Mouse (Mus musculus): ENCODE measurements around the gene Smim15. TPM values are rescaled to one million over a fixed set of nuclear protein-coding genes. Genes with fewer than 3 reads are reported as not detected.

Smim15 gene
- polyA plus RNA-seq, 1 experiment from 2014 or later: 42.9 TPM

DNA sequence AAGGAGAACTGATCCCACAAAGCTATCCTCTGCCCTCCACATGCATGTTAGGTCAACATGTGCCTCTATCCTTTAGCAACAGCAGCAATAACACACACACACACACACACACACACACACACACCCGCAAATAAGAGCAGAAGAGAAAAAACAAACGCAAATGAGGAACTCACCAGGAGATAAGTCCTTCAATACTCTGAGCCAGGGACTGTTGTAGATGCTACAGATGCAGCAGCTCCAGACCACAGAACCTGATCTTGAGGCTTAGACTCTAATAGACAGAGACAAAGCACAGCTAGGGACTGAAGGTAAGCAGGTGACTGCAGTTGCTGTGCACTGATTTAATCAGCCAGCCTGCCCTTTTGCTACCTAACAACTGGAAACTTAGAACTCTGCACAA lies 21.8 kb downstream of the Smim15 start:
- Histone ChIP-seq H3K4me1 (replicated peaks) (peaks cover 11% of the 10 kb centered on the region), H3K27ac (no peak overlapping the region), H3K9me3 (no peaks in the 10 kb centered on the region), H3K9ac (no peak overlapping the region), H3K27me3 (no peaks in the 10 kb centered on the region), H3K4me3 (no peak overlapping the region), H3K4me2 (no peak overlapping the region), H3K36me3 (no peaks in the 10 kb centered on the region)
- ATAC-seq (ENCODE audit: low FRiP score): no peak
- 79% methylated on average over 2 of the region's 2 CpGs for WGBS

DNA sequence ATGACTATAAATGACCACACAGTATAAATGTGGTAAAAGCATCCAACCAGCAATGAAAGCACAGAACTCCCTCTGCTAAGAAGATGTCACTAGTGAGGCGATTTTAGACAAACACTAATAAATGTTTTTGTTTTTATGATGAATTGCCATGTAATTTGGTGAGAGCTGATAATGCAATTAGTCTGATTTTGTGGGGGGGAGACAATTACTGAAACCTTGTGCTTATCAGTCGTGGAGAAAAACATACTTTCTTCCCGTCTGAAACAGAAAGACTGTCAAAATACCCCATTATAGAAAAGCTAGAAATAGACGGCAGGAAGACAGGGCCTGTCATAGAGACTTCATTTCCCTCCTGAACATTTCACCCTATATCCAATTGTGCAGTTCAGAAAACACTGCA lies 24.9 kb downstream of the Smim15 start:
- no peak overlapping the region for H3K4me3 ChIP-seq
- no peak for ATAC-seq (ENCODE audit: low FRiP score)
- no peaks in the 10 kb centered on the region for H3K4me1 ChIP-seq (replicated peaks)
- H3K9me3 ChIP-seq: no peaks in the 10 kb centered on the region
- no peak overlapping the region for H3K27ac ChIP-seq
- 74% methylated on average over 4 of the region's 4 CpGs for WGBS
- no peaks in the 10 kb centered on the region for H3K36me3 ChIP-seq
- no peaks in the 10 kb centered on the region for H3K27me3 ChIP-seq
- no peak overlapping the region for H3K9ac ChIP-seq
- H3K4me2 ChIP-seq: no peak overlapping the region

DNA sequence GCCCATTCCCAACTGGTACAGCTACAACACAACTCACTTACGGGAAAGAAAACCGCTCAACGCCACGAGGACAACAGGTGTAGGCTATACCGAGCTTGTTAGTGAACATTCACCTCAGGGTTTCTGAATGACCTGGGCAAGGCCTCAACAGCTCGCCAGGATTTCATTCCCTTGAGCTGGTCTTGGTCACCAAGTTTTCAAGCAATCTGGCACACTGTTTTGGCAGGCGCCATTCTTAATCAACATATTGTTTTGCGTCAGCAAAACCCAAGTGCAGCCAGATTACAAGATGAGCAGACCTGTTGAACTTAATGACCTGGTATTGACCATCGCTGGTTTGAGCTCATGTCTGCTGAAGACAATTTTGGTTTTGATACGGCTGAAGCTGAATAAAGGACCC lies 25.9 kb downstream of the Smim15 start:
- Histone ChIP-seq H3K27me3 (no peaks in the 10 kb centered on the region), H3K27ac (no peak overlapping the region), H3K4me1 (replicated peaks) (no peaks in the 10 kb centered on the region), H3K9me3 (no peaks in the 10 kb centered on the region), H3K36me3 (no peaks in the 10 kb centered on the region), H3K9ac (no peak overlapping the region), H3K4me2 (no peak overlapping the region), H3K4me3 (no peak overlapping the region)
- 97% methylated on average over 10 of the region's 10 CpGs for WGBS
- ATAC-seq (ENCODE audit: low FRiP score): no peak

DNA sequence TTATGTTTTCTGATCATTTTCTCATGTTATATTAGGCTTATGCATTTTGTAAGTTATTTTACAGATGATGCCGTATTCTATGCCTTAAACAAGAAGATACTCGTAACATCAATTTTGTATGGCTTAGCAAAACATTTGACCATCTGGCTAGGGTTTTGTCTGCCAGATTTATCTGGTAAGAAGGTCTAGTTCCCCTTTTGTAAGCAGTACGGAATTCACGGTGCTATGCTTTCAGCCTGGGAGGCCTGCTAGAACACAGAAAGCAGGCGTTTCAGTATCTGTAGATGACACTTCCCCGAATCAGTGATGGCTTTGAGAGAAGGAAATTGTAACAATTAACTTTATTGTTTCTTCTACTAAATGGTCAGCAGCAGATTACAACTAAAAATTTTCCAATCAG lies 33.2 kb downstream of the Smim15 start:
- no peak for ATAC-seq (ENCODE audit: low FRiP score)
- H3K9ac ChIP-seq: no peak overlapping the region
- WGBS: 87% methylated on average over 6 of the region's 6 CpGs
- no peak overlapping the region for H3K4me2 ChIP-seq
- H3K4me1 ChIP-seq (replicated peaks): no peaks in the 10 kb centered on the region
- H3K27ac ChIP-seq: no peak overlapping the region
- H3K27me3 ChIP-seq: no peaks in the 10 kb centered on the region
- H3K4me3 ChIP-seq: no peak overlapping the region
- no peaks in the 10 kb centered on the region for H3K36me3 ChIP-seq
- H3K9me3 ChIP-seq: no peaks in the 10 kb centered on the region

DNA sequence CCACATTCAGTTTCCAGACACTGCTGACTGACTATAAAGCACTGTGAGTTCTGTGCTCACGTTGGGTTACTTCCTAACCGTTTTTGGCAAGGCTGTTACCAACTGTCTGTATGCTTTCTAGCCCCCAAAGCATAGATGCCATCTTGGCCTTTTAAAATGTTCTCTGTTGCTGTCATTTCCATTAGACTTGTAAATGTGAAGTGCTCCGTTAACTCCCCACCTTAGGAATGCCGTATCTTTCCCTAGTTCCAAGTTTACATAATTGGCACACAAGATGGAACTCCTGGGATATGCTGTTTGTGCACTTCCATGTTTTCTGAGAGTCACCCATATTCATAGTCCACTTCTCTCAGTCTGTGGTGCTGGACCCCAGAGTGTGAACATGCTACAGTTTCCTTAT lies 33.7 kb downstream of the Smim15 start:
- Histone ChIP-seq H3K4me3 (no peak overlapping the region), H3K4me2 (no peak overlapping the region), H3K9me3 (no peaks in the 10 kb centered on the region), H3K27me3 (no peaks in the 10 kb centered on the region), H3K36me3 (no peaks in the 10 kb centered on the region), H3K9ac (no peak overlapping the region), H3K27ac (no peak overlapping the region), H3K4me1 (replicated peaks) (no peaks in the 10 kb centered on the region)
- WGBS: 89% methylated on average over 4 of the region's 4 CpGs
- ATAC-seq (ENCODE audit: low FRiP score): no peak

DNA sequence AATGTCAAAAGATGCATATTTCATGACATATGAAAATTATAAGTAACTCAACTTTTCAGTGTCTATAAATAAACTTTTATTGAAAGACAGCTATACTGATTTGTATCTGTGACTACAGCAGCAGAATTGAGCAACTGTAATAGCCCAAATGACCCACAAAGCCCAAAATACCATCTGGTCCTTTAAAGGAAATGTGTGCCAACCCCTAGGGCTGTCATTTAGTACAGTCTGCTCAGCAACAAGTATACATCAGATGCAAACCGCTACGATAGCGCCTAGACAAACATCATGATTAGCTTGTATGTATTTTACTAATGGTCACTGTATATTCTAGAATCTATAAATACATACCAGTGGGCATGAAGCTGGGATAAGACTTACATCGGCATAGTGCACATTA lies 39.8 kb downstream of the Smim15 start:
- Histone ChIP-seq H3K36me3 (no peaks in the 10 kb centered on the region), H3K27me3 (no peaks in the 10 kb centered on the region), H3K27ac (no peak overlapping the region), H3K9me3 (no peaks in the 10 kb centered on the region), H3K4me2 (no peak overlapping the region), H3K4me3 (no peak overlapping the region), H3K9ac (no peak overlapping the region), H3K4me1 (replicated peaks) (no peaks in the 10 kb centered on the region)
- 94% methylated on average over 4 of the region's 4 CpGs for WGBS
- ATAC-seq (ENCODE audit: low FRiP score): no peak

DNA sequence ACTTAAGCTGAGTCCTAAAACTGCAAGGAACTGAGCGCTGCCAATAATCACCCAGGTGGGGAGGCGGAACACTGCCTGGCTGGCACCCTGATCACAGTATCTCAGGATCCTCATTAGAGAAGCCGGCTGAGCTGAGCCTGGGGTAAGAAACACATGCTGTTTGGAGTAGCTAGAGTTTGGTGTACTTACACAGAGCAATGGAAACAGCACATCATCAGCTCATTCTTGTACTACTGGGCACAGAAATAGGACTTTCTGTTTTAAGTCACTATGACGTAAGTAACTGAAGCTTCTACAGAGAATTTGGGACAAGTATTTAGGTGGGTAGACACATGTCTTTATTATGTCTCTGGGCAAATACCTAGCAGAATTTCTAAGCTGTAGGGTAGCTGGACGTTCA lies 41.8 kb downstream of the Smim15 start:
- H3K36me3 ChIP-seq: 0 out of 2 replicates have a peak, but pooled peaks cover 5% of the 10 kb centered on the region
- H3K9ac ChIP-seq: no peak overlapping the region
- no peak overlapping the region for H3K4me2 ChIP-seq
- H3K4me1 ChIP-seq (replicated peaks): no peaks in the 10 kb centered on the region
- no peak overlapping the region for H3K27ac ChIP-seq
- no peaks in the 10 kb centered on the region for H3K9me3 ChIP-seq
- 91% methylated on average over 5 of the region's 5 CpGs for WGBS
- H3K27me3 ChIP-seq: no peaks in the 10 kb centered on the region
- no peak overlapping the region for H3K4me3 ChIP-seq
- ATAC-seq (ENCODE audit: low FRiP score): no peak

DNA sequence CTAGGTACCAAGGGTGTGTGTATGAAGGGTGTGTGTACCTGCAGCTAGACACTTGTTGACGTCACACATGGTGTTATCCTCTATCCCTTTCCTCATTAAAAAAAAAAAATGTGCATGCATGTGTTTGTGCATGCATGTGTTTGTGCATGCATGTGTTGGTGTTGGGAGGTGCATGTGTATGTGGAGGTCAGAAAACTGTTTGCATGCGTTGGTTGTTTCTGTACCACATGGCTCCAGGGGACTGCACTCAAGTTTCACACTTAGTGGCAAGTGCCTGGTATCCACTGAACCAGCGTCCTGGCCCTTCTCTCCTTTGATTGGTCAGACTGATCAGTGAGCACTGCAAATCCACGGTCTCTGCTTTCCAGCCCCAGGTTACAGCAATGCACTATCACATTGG lies 42.5 kb downstream of the Smim15 start:
- no peak overlapping the region for H3K4me2 ChIP-seq
- H3K4me3 ChIP-seq: no peak overlapping the region
- 85% methylated on average over 4 of the region's 4 CpGs for WGBS
- H3K4me1 ChIP-seq (replicated peaks): no peaks in the 10 kb centered on the region
- 0 out of 2 replicates have a peak, but pooled peaks cover 5% of the 10 kb centered on the region for H3K36me3 ChIP-seq
- H3K27me3 ChIP-seq: no peaks in the 10 kb centered on the region
- no peak overlapping the region for H3K9ac ChIP-seq
- ATAC-seq (ENCODE audit: low FRiP score): no peak
- no peaks in the 10 kb centered on the region for H3K9me3 ChIP-seq
- H3K27ac ChIP-seq: no peak overlapping the region

DNA sequence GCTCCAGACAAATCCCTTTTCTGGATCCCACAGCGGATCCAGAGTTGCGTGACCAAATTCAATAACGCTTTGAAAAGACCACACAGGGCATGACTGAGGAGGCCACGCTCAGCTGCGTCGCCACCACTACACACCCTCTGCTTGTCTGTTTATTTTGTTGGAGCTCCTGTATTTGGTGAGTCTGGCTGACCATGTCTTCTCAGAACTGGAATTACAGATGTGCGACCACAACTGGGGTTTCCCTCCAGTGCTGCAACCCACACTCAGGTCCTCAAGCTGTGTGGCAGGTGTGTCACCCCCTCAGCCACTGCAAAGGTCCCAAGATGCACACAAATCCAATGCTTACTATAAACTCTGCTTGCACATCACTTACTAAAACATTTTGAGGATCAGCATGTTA lies 48.0 kb downstream of the Smim15 start:
- no peak for ATAC-seq (ENCODE audit: low FRiP score)
- no peaks in the 10 kb centered on the region for H3K9me3 ChIP-seq

DNA sequence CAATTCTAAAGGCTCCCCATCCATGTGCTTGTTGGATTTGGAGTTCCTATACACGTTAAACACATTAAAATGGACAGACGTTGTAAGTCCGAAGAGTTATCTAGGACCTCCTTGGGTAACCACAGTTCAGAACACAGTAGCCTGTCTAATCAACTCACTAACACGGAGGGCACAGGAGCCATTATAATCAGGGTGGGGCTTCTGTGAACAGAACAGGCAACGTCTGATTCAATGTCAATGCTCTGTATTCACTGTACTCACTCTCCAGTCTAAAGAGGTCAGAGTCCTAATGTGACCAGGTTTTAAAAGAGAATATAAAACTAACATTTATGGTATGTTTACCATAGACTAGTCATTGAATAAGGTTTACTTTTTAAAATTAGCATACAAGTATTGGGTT lies 50.4 kb downstream of the Smim15 start:
- 93% methylated on average over 5 of the region's 5 CpGs for WGBS
- H3K4me2 ChIP-seq: no peak overlapping the region
- no peak overlapping the region for H3K9ac ChIP-seq
- H3K27ac ChIP-seq: no peak overlapping the region
- no peak for ATAC-seq (ENCODE audit: low FRiP score)
- H3K36me3 ChIP-seq: 0 out of 2 replicates have a peak, but pooled peaks cover 5% of the 10 kb centered on the region
- no peaks in the 10 kb centered on the region for H3K27me3 ChIP-seq
- H3K4me1 ChIP-seq (replicated peaks): no peaks in the 10 kb centered on the region
- no peak overlapping the region for H3K4me3 ChIP-seq
- H3K9me3 ChIP-seq: no peaks in the 10 kb centered on the region

More for the DNA sequence above, 48.0 kb downstream of the Smim15 start:
- Histone ChIP-seq H3K36me3 (0 out of 2 replicates have a peak, but pooled peaks cover 5% of the 10 kb centered on the region), H3K27me3 (no peaks in the 10 kb centered on the region), H3K27ac (no peak overlapping the region), H3K4me2 (no peak overlapping the region), H3K4me1 (replicated peaks) (no peaks in the 10 kb centered on the region), H3K9ac (no peak overlapping the region), H3K4me3 (no peak overlapping the region)
- 78% methylated on average over 7 of the region's 7 CpGs for WGBS

DNA sequence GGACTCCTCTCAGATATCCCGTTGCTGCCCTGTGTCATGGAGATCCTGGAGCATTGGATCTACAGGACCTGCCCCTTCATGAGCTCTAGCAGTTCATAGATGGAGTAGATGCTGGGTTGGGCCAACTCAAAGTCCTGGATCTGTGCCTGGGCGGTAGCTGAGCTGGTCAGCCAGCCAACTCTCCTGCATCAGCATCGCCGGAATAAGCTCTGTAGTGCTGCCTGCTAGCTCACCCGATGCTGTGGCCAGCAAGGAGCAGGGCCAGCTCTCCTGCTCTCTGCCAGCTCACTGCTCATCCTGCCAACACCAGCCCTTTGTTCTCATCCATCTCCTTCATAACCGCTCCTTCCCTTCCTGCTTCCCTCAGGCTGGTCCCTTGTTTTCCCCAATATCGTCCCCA lies 51.4 kb downstream of the Smim15 start:
- no peak for ATAC-seq (ENCODE audit: low FRiP score)
- Histone ChIP-seq H3K27me3 (no peaks in the 10 kb centered on the region), H3K4me2 (no peak overlapping the region), H3K36me3 (0 out of 2 replicates have a peak, but pooled peaks cover under 1% of the 10 kb centered on the region), H3K4me3 (no peak overlapping the region), H3K4me1 (replicated peaks) (no peaks in the 10 kb centered on the region), H3K27ac (no peak overlapping the region), H3K9ac (no peak overlapping the region), H3K9me3 (no peaks in the 10 kb centered on the region)
- 91% methylated on average over 7 of the region's 7 CpGs for WGBS

DNA sequence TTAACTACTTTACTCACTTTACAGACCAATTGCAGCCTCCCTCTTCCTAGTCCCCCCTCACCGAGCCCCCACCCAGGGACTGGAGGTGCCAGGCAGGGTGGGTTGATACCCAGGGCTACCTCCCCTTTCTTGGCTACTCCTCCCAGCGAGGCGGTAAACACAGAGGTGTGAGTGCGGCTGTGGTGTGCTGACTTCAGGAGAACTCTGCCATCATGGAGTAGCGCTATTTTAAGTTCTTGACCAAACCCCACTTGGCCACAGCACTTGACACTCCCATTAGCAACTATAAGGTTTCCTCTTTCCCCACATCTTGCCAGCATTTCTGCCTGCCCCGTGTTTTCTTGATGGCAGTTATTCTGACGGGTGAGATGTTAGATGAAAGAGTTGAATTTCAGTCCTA lies 52.2 kb downstream of the Smim15 start:
- no peaks in the 10 kb centered on the region for H3K36me3 ChIP-seq
- H3K9me3 ChIP-seq: no peaks in the 10 kb centered on the region
- no peak overlapping the region for H3K4me3 ChIP-seq
- WGBS: 94% methylated on average over 7 of the region's 7 CpGs
- no peak overlapping the region for H3K4me2 ChIP-seq
- no peak overlapping the region for H3K9ac ChIP-seq
- ATAC-seq (ENCODE audit: low FRiP score): no peak
- H3K27ac ChIP-seq: no peak overlapping the region
- no peaks in the 10 kb centered on the region for H3K4me1 ChIP-seq (replicated peaks)
- no peaks in the 10 kb centered on the region for H3K27me3 ChIP-seq

Measured in hindbrain, embryonic 13.5 days (tissue).